In genomic region chr9:40400854-40401253, GRCm38 (mm10) we compare ENCODE assay signal across 16 mouse cellular contexts.
"Had no signal": no experiment of that assay in that cellular context is flagged by ENCODE, and none has a peak within 500 bp of the region (broad histone marks: within the 10 kb centered on the region; RNA-seq: fewer than 3 reads in every experiment).

No protein-coding gene starts in this region.

- H3K36me3 ChIP-seq: limb, embryonic 10.5 days; liver, embryonic 15.5 days; midbrain, embryonic 10.5 days; neural tube, embryonic 13.5 days had no signal

- H3K27ac ChIP-seq: hindbrain, postnatal 0 days; left cerebral cortex, adult 2 months; limb, embryonic 10.5 days; liver, embryonic 15.5 days; midbrain, embryonic 10.5 days; neural tube, embryonic 13.5 days had no signal

- H3K27me3 ChIP-seq: liver, embryonic 15.5 days; neural tube, embryonic 13.5 days had no signal

- H3K4me3 ChIP-seq: left cerebral cortex, adult 2 months; limb, embryonic 10.5 days; liver, embryonic 15.5 days; midbrain, embryonic 10.5 days; neural tube, embryonic 13.5 days had no signal

- DNase-seq: lung, adult 2 months; lung, postnatal 36 days; retina, postnatal 1 day; right cerebral cortex, postnatal 4 days; spleen, adult 18-20 months; thymus, adult 18-20 months; thymus, postnatal 14 days had no signal

- H3K9me3 ChIP-seq: limb, embryonic 10.5 days; liver, embryonic 15.5 days; midbrain, embryonic 10.5 days; neural tube, embryonic 13.5 days had no signal

- ATAC-seq: hindbrain, postnatal 0 days; lung, postnatal 0 days; midbrain, embryonic 16.5 days had no signal

- H3K4me2 ChIP-seq: liver, embryonic 11.5 days; liver, embryonic 15.5 days; neural tube, embryonic 13.5 days had no signal

- H3K4me1 ChIP-seq: liver, embryonic 15.5 days had no signal

- H3K9ac ChIP-seq: liver, embryonic 15.5 days; neural tube, embryonic 13.5 days had no signal
